Mouse (Mus musculus): ENCODE measurements at regions not wholly inside any gene's neighbourhood (a gene's known extent, or its start where the extent isn't known, plus 50 kb on each side); places are given as distances from the start of the nearest gene placed in this dataset.

- TF ChIP-seq CTCF (IDR thresholded peaks at IDR 0.05; ENCODE audit: borderline replicate concordance, control insufficient read depth, extremely low read depth, insufficient read depth, low read length, poor library complexity) (no peak), POLR2A (IDR thresholded peaks at IDR 0.05; ENCODE audit: control insufficient read depth, extremely low read depth, insufficient read depth, low read length, poor library complexity) (no peak)
Observed at GRCm38 (mm10) chr10:10203982-10204381, 268.1 kb downstream of the Adgb start.
